Mouse (Mus musculus): ENCODE data around the gene Tmem258. TPM values are rescaled to one million over a fixed set of nuclear protein-coding genes. Genes with fewer than 3 reads are reported as not detected.

Tmem258 gene
- total and polyA plus RNA-seq, 3 experiments = 337 to 354 TPM; not detected in 1

DNA sequence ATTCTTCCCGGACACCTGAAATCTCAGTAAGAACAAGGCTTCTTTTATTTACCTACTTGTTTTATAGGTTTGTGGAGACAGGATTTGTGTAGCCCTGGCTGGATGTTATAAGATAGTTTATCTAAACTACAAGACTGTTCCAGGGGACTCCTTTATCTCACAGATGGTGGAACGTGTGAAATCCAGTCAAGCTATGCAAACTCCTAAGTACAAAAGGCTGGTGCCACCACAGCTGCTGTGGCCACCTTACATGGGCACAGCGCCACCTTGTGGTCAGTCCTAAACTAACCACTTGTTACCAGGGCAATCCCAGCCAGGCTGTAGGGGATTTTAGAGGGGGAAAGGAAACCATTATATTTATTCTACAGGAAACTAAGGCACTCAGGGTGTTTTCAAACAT is 5.1 kb upstream of the Tmem258 start (continued):
- TF ChIP-seq E2F4 (IDR thresholded peaks at IDR 0.05; ENCODE audit: borderline replicate concordance, low read depth, low read length) = no peak

DNA sequence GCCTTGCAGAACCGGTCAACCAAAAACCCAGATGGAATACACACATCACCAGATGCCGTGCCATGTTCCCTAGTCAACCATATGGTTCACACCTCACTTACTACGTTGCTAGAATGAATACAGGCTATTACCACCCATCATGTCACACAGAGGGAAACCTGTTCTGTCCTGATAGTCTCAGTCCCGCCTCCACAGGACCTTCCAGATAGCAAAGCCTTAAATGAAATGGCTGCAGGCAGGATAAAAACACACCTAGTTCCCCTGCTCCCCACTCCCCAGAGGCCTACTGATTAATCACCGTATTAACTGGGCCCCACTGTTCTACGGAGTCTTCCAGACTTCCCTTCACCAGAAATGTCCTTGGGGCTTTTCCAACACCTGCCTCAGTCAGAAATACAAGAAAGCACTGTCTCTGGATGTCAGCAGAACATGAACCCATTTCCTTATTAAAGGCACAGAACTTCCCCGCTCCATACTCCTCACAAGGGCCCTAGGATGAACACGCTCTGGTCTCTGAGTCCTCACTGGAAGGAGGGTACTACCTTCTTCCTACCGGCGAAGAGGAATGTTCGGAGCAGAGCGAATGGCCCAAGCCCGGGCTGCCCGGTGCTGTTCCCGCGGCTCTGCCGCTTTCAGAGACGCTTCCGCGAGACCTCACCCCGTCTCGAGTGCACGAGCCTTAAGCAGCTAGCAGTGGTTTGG is 517 bp upstream of the Tmem258 start:
- Histone ChIP-seq H3K79me2 (ENCODE audit: control insufficient read depth, insufficient read depth, low read length, poor library complexity) (peaks cover 41% of the 10 kb centered on the region), H3K9ac (ENCODE audit: control insufficient read depth, low read depth, low read length, poor library complexity, severe bottlenecking) (peak overlapping the region; percentile 90), H3K36me3 (ENCODE audit: control insufficient read depth in 1 of 2, insufficient read depth in 2 of 2, low read length in 2 of 2) (peaks cover 4 to 16% of the 10 kb centered on the region in 2 experiments), H3K9me3 (replicated peaks; ENCODE audit: insufficient read depth, low read length) (no peaks in the 10 kb centered on the region), H3K4me1 (ENCODE audit: control insufficient read depth in 1 of 2, insufficient read depth in 2 of 2, low read length in 2 of 2) (peaks cover 0 to 11% of the 10 kb centered on the region in 2 experiments; a peak in 2 of 4 replicates), H3K4me3 (ENCODE audit: control insufficient read depth in 1 of 2, insufficient read depth in 1 of 2, low read depth in 2 of 2, low read length in 2 of 2) (peak overlapping the region; percentile 79 to 95), H3K27me3 (ENCODE audit: control insufficient read depth in 1 of 2, insufficient read depth in 2 of 2, low read length in 2 of 2) (no peaks in the 10 kb centered on the region), H3K27ac (ENCODE audit: control insufficient read depth, low read depth, low read length) (peak overlapping the region; percentile 95)
- peak; percentile 85 for DNase-seq (ENCODE audit: low read depth, low spot score)
- TF ChIP-seq TBP (IDR thresholded peaks at IDR 0.05; ENCODE audit: low read depth, low read length) (peak; percentile 60; the same call in 1 of the 2 replicates), POLR2A (IDR thresholded peaks at IDR 0.05; ENCODE audit: control insufficient read depth in 1 of 2, insufficient read depth in 1 of 2, low read depth in 1 of 2, low read length in 2 of 2, poor library complexity in 1 of 2) (peak in 1 of 2 experiments; percentile 50; a peak in 3 of 4 replicates), BHLHE40 (IDR thresholded peaks at IDR 0.05; ENCODE audit: borderline replicate concordance, low read depth, low read length) (no peak), TAL1 (IDR thresholded peaks at IDR 0.05; ENCODE audit: low read length) (peak; percentile 90), TCF12 (IDR thresholded peaks at IDR 0.05; ENCODE audit: low read depth, low read length) (peak; percentile 78; the same call in 1 of the 2 replicates), MEF2A (IDR thresholded peaks at IDR 0.05; ENCODE audit: extremely low read depth, insufficient replicate concordance, low read depth, low read length, poor library complexity, severe bottlenecking) (no peak), CHD2 (IDR thresholded peaks at IDR 0.05; ENCODE audit: low read length) (no peak), MAFK (IDR thresholded peaks at IDR 0.05; ENCODE audit: borderline replicate concordance, low read depth, low read length) (no peak), NELFE (IDR thresholded peaks at IDR 0.05; ENCODE audit: low read depth, low read length) (no peak; the same call in none of the 2 replicates), ZNF384 (IDR thresholded peaks at IDR 0.05; ENCODE audit: low read depth, low read length) (no peak), ETS1 (IDR thresholded peaks at IDR 0.05; ENCODE audit: low read depth, low read length) (peak; percentile 53; the same call in 1 of the 2 replicates), CHD1 (IDR thresholded peaks at IDR 0.05; ENCODE audit: low read depth, low read length) (peak; percentile 77; the same call in 1 of the 2 replicates), ELF1 (IDR thresholded peaks at IDR 0.05; ENCODE audit: low read depth, low read length) (no peak), CTCF (IDR thresholded peaks at IDR 0.05 in 2 of 3, conservative IDR thresholded peaks at IDR 0.05 in 1 of 3; ENCODE audit: control insufficient read depth in 1 of 3, insufficient read depth in 1 of 3, low read depth in 2 of 3, low read length in 3 of 3, poor library complexity in 1 of 3, severe bottlenecking in 1 of 3) (no peak), POLR2AphosphoS2 (IDR thresholded peaks at IDR 0.05; ENCODE audit: low read length) (peak; percentile 39; the same call in 1 of the 2 replicates), SIN3A (IDR thresholded peaks at IDR 0.05; ENCODE audit: low read length) (peak; percentile 33; the same call in 1 of the 2 replicates), ZKSCAN1 (IDR thresholded peaks at IDR 0.05; ENCODE audit: low read depth, low read length) (no peak), ZMIZ1 (IDR thresholded peaks at IDR 0.05; ENCODE audit: low read depth, low read length) (no peak), POLR2AphosphoS5 (IDR thresholded peaks at IDR 0.05; ENCODE audit: borderline replicate concordance, low read depth, low read length) (no peak), MAX (IDR thresholded peaks at IDR 0.05; ENCODE audit: low read length) (peak; percentile 55), RCOR1 (IDR thresholded peaks at IDR 0.05; ENCODE audit: low read depth, low read length) (no peak), HCFC1 (IDR thresholded peaks at IDR 0.05; ENCODE audit: low read depth, low read length) (no peak), MYB (IDR thresholded peaks at IDR 0.05; ENCODE audit: low read depth, low read length) (no peak), MXI1 (IDR thresholded peaks at IDR 0.05; ENCODE audit: low read depth, low read length) (peak; percentile 65), GATA1 (IDR thresholded peaks at IDR 0.05; ENCODE audit: low read depth, low read length) (peak; percentile 32; the same call in 1 of the 2 replicates), ZC3H11A (IDR thresholded peaks at IDR 0.05; ENCODE audit: low read depth, low read length) (no peak), USF1 (IDR thresholded peaks at IDR 0.05; ENCODE audit: low read depth, low read length) (no peak), JUND (IDR thresholded peaks at IDR 0.05; ENCODE audit: low read depth, low read length) (no peak), USF2 (IDR thresholded peaks at IDR 0.05; ENCODE audit: borderline replicate concordance in 1 of 2, insufficient read depth in 1 of 2, low read depth in 1 of 2, low read length in 2 of 2) (no peak), UBTF (IDR thresholded peaks at IDR 0.05; ENCODE audit: borderline replicate concordance, insufficient read depth, low read depth, low read length) (no peak), EP300 (IDR thresholded peaks at IDR 0.05; ENCODE audit: low read depth in 1 of 2, low read length in 2 of 2) (peak; percentile 59 to 70), NRF1 (IDR thresholded peaks at IDR 0.05; ENCODE audit: insufficient read depth, low read depth, low read length, poor library complexity, severe bottlenecking) (no peak)
